Mouse (Mus musculus) MEL (cell line): ENCODE results near the gene Dennd2a.
A peak's percentile ranks its signal among the peaks of the same experiment; 100 is the strongest.

ENCODE experiments used
- BHLHE40 ChIP-seq: IDR thresholded peaks from 2 replicates; pipeline ENCODE4 v1.6.1; 2012; ENCODE audit warnings: low read depth, mild to moderate bottlenecking, inconsistent platforms, low read length, improper control_type of control experiment, borderline replicate concordance
- CHD1 ChIP-seq: IDR thresholded peaks from 2 replicates; pipeline ENCODE4 v1.6.1; 2012; ENCODE audit warnings: low read depth, mild to moderate bottlenecking, inconsistent platforms, low read length, improper control_type of control experiment
- CHD2 ChIP-seq: IDR thresholded peaks from 2 replicates; pipeline ENCODE4 v1.6.1; 2011; ENCODE audit warnings: low read length, improper control_type of control experiment
- CTCF ChIP-seq, 3 experiments: IDR thresholded peaks in 2 of 3; conservative IDR thresholded peaks in 1 of 3; 2 replicates each; pipeline ENCODE4 v1.5.1; 2011 to 2012; ENCODE audit warnings: low read length in 3 of 3, low read depth in 2 of 3, mild to moderate bottlenecking in 2 of 3, improper control_type of control experiment in 1 of 3, inconsistent platforms in 1 of 3, mixed read lengths in 1 of 3, moderate library complexity in 1 of 3; ENCODE audit not compliant: control insufficient read depth in 1 of 3, insufficient read depth in 1 of 3, poor library complexity in 1 of 3, severe bottlenecking in 1 of 3
- E2F4 ChIP-seq: IDR thresholded peaks from 2 replicates; pipeline ENCODE4 v1.6.1; 2011; ENCODE audit warnings: low read depth, low read length, improper control_type of control experiment, borderline replicate concordance
- POLR2A ChIP-seq, 2 experiments: IDR thresholded peaks; 2 replicates each; pipeline ENCODE4 v1.6.1; 2011 to 2012; ENCODE audit warnings: low read length in 2 of 2, mild to moderate bottlenecking in 2 of 2, control low read depth in 1 of 2, improper control_type of control experiment in 1 of 2, low read depth in 1 of 2, moderate library complexity in 1 of 2; ENCODE audit not compliant: control insufficient read depth in 1 of 2, insufficient read depth in 1 of 2, poor library complexity in 1 of 2
- SMC3 ChIP-seq: IDR thresholded peaks from 2 replicates; pipeline ENCODE4 v1.6.1; 2011; ENCODE audit warnings: low read depth, low read length, improper control_type of control experiment
- TCF12 ChIP-seq: IDR thresholded peaks from 2 replicates; pipeline ENCODE4 v1.6.1; 2014; ENCODE audit warnings: low read depth, mild to moderate bottlenecking, inconsistent platforms, low read length, improper control_type of control experiment, moderate library complexity
- USF1 ChIP-seq: IDR thresholded peaks from 2 replicates; pipeline ENCODE4 v1.6.1; 2014; ENCODE audit warnings: low read depth, mild to moderate bottlenecking, inconsistent platforms, low read length, improper control_type of control experiment, moderate library complexity
- ZC3H11A ChIP-seq: IDR thresholded peaks from 2 replicates; pipeline ENCODE4 v1.6.1; 2012; ENCODE audit warnings: low read depth, mild to moderate bottlenecking, inconsistent platforms, low read length, improper control_type of control experiment

DNA sequence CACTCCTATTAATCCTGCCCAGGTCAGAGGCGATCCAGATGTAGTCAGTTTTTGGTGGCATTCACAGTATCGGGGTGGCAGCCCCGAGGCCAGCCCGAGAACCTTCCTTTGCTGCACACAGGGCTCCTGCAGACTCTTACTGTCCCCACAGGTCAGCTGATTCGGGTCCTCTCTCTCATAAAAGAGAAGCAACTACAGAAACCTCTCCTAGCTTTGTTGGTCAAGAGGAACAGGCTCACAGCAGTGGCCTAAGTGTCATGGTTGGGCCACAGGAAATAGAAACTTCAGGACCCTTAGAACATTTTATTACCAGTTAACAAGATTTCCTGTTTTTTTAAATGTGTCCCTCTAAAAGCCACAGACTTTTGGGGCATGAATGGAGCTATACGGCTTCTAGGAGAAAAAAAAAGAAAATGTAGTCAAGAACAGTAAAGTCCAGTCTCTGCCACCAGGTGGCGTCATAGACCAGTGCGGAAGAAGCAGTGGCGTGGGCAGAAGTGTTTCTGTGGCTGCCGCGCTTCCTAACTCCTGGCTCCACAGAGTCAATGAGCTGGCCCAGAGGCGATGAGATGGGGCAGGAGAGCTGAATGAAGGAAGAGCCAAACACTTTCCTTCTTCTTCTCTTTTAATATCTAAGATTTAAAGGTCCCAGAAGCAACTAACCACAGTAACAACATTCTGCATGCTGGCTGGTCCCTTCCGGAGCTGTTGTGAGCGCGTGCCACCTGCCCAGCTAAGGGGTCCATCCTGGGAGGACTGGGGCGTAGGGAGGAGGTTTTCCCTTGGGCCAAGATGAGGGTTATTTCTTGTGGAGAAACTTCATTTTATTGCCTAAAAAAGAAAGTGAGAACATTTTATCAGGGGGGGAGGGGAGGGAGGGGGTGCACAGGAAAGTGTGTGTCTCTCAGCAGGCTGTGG is 94.8 kb downstream of the Dennd2a start:
- TF ChIP-seq POLR2A (IDR thresholded peaks at IDR 0.05; ENCODE audit: control insufficient read depth in 1 of 2, insufficient read depth in 1 of 2, low read depth in 1 of 2, low read length in 2 of 2, poor library complexity in 1 of 2): peak in 1 of 2 experiments; percentile 40; a peak in 1 of 4 replicates
- TF ChIP-seq CTCF (IDR thresholded peaks at IDR 0.05 in 2 of 3, conservative IDR thresholded peaks at IDR 0.05 in 1 of 3; ENCODE audit: control insufficient read depth in 1 of 3, insufficient read depth in 1 of 3, low read depth in 2 of 3, low read length in 3 of 3, poor library complexity in 1 of 3, severe bottlenecking in 1 of 3): peak; percentile 67 to 85 (median 81)
- TF ChIP-seq SMC3: peak; percentile 87
- no peak for TF ChIP-seq TCF12
- no peak for TF ChIP-seq CHD2
- no peak for TF ChIP-seq E2F4
- no peak; the same call in 1 of the 2 replicates for TF ChIP-seq USF1
- TF ChIP-seq BHLHE40: 0 out of 2 replicates have a peak, but pooled peaks have one; percentile 35
- TF ChIP-seq CHD1: no peak
- peak; percentile 83 for TF ChIP-seq ZC3H11A
